Mouse (Mus musculus) testis, adult 2 months (tissue): Measurements from ENCODE around the gene Gpr12. TPM values are rescaled to one million over a fixed set of nuclear protein-coding genes. Genes with fewer than 3 reads are reported as not detected.

Experiments used
- H3K27ac ChIP-seq: fragments of 200-500 bp; 2 replicates; pipeline ENCODE4 v1.5.1; 2012; ENCODE audit warnings: low read depth, low read length; ENCODE audit not compliant: control insufficient read depth, insufficient read depth
- H3K27me3 ChIP-seq: fragments of 200-500 bp; 2 replicates; pipeline ENCODE4 v1.6.1; 2012; ENCODE audit warnings: mild to moderate bottlenecking, low read length, moderate library complexity; ENCODE audit not compliant: control insufficient read depth, insufficient read depth
- H3K36me3 ChIP-seq: fragments of 200-500 bp; 2 replicates; pipeline ENCODE4 v1.6.1; 2012; ENCODE audit warnings: mild to moderate bottlenecking, low read length; ENCODE audit not compliant: control insufficient read depth, insufficient read depth
- H3K4me1 ChIP-seq: fragments of 200-500 bp; 2 replicates; pipeline ENCODE4 v1.6.1; 2012; ENCODE audit warnings: low read length; ENCODE audit not compliant: control insufficient read depth, insufficient read depth
- H3K4me3 ChIP-seq: fragments of 200-500 bp; 2 replicates; pipeline ENCODE4 v1.5.1; 2012; ENCODE audit warnings: low read depth, mild to moderate bottlenecking, low read length, moderate library complexity, mixed read lengths; ENCODE audit not compliant: control insufficient read depth
- CTCF ChIP-seq: fragments of 200-500 bp; IDR thresholded peaks from 2 replicates; pipeline ENCODE4 v1.5.1; 2012; ENCODE audit warnings: low read depth, mild to moderate bottlenecking, inconsistent platforms, low read length, moderate library complexity; ENCODE audit not compliant: control insufficient read depth, insufficient read depth, insufficient replicate concordance
- POLR2A ChIP-seq: fragments of 200-500 bp; IDR thresholded peaks from 2 replicates; pipeline ENCODE4 v1.6.1; 2012; ENCODE audit warnings: low read depth, mild to moderate bottlenecking, inconsistent platforms, low read length, moderate library complexity; ENCODE audit not compliant: control insufficient read depth
- polyA plus RNA-seq: library from polyadenylated mRNA; depleted of rRNA; stranded (reverse); fragments of >200 nt; gene quantifications from 2 replicates; pipeline ENCODE4 v1.2.3, GENCODE M21; 2012

Gpr12 gene
- polyA plus RNA-seq, 1 experiment, result not detected

GRCm38 (mm10) chr5:146598215-146599119 lies 13.4 kb upstream of the Gpr12 start:
- no peaks in the 10 kb centered on the region for H3K36me3 ChIP-seq

GRCm38 (mm10) chr5:146597503-146597874 lies 12.4 kb upstream of the Gpr12 start:
- no peak for TF ChIP-seq CTCF
- TF ChIP-seq POLR2A, result no peak

More at GRCm38 (mm10) chr5:146598215-146599119, 13.4 kb upstream of the Gpr12 start:
- H3K27me3 ChIP-seq, result no peaks in the 10 kb centered on the region
- TF ChIP-seq POLR2A, result no peak
- no peak for TF ChIP-seq CTCF
- H3K27ac ChIP-seq, result no peak overlapping the region
- H3K4me3 ChIP-seq, result no peak overlapping the region
- H3K4me1 ChIP-seq, result no peaks in the 10 kb centered on the region

GRCm38 (mm10) chr5:146596612-146597502 lies 11.8 kb upstream of the Gpr12 start:
- TF ChIP-seq POLR2A (no peak), CTCF (no peak)
- H3K27ac ChIP-seq, result no peak overlapping the region
- no peaks in the 10 kb centered on the region for H3K27me3 ChIP-seq
- H3K4me3 ChIP-seq, result no peak overlapping the region
- H3K36me3 ChIP-seq, result no peaks in the 10 kb centered on the region
- no peaks in the 10 kb centered on the region for H3K4me1 ChIP-seq

More at GRCm38 (mm10) chr5:146597503-146597874, 12.4 kb upstream of the Gpr12 start:
- Histone ChIP-seq H3K4me3 (no peak overlapping the region), H3K36me3 (no peaks in the 10 kb centered on the region), H3K27ac (no peak overlapping the region), H3K4me1 (no peaks in the 10 kb centered on the region), H3K27me3 (no peaks in the 10 kb centered on the region)

GRCm38 (mm10) chr5:146592580-146592979 lies 7.5 kb upstream of the Gpr12 start:
- Histone ChIP-seq H3K4me1 (no peaks in the 10 kb centered on the region), H3K27ac (no peak overlapping the region), H3K4me3 (no peak overlapping the region), H3K36me3 (no peaks in the 10 kb centered on the region), H3K27me3 (no peaks in the 10 kb centered on the region)
- TF ChIP-seq CTCF (no peak), POLR2A (no peak)

GRCm38 (mm10) chr5:146591636-146592035 lies 6.6 kb upstream of the Gpr12 start:
- TF ChIP-seq POLR2A (no peak), CTCF (no peak)
- H3K4me3 ChIP-seq, result no peak overlapping the region
- H3K36me3 ChIP-seq, result no peaks in the 10 kb centered on the region
- no peaks in the 10 kb centered on the region for H3K27me3 ChIP-seq
- H3K4me1 ChIP-seq, result no peaks in the 10 kb centered on the region
- no peak overlapping the region for H3K27ac ChIP-seq

- Histone ChIP-seq H3K4me3 (no peak overlapping the region), H3K27me3 (no peaks in the 10 kb centered on the region), H3K27ac (no peak overlapping the region), H3K36me3 (no peaks in the 10 kb centered on the region), H3K4me1 (no peaks in the 10 kb centered on the region; the same call in 1 of the 2 replicates)
- TF ChIP-seq CTCF (no peak), POLR2A (no peak)
Observed at GRCm38 (mm10) chr5:146590987-146591386, 5.9 kb upstream of the Gpr12 start.
